Mouse (Mus musculus): ENCODE measurements around the gene Gm5150. TPM values are rescaled to one million over a fixed set of nuclear protein-coding genes. Genes with fewer than 3 reads are reported as not detected.
"Not testable (repeated sequence)": the region's sequence is repeated elsewhere in the genome, so short reads cannot be mapped to it uniquely, and the experiment has no call there.

Gene Gm5150
- not detected in 2 replicates for total RNA-seq (2012; rRNA removed)

- no peak within 1 kb of the TSS for H3K9ac ChIP-seq (ENCODE audit: insufficient read depth, low read depth, low read length, poor library complexity, severe bottlenecking)
- no peak for DNase-seq (ENCODE audit: low read depth, low spot score)
- in situ Hi-C loops (cut with MboI; ENCODE audit: low sequenced_read_pairs in 2 of 2, unreplicated experiment in 2 of 2), result no loop called here
Observed at GRCm38 (mm10) chr3:16006215-16006614, at the start of gene Gm5150. Gene Gm5150, minus strand, starts transcription at chr3:16006437.

GRCm38 (mm10) chr3:16051736-16052135 is 45.5 kb upstream of the Gm5150 start:
- not testable (repeated sequence) for H3K27ac ChIP-seq (ENCODE audit: insufficient read depth, low read depth, low read length, poor library complexity, severe bottlenecking)
- peak overlapping the region; percentile 63 to 69 for H3K4me3 ChIP-seq (ENCODE audit: insufficient read depth in 1 of 2, low read depth in 1 of 2, low read length in 2 of 2, poor library complexity in 1 of 2, severe bottlenecking in 1 of 2)
- H3K9ac ChIP-seq (ENCODE audit: insufficient read depth, low read depth, low read length, poor library complexity, severe bottlenecking), result peak overlapping the region; percentile 4

More at GRCm38 (mm10) chr3:16006215-16006614, at the start of gene Gm5150:
- Histone ChIP-seq H3K27ac (ENCODE audit: insufficient read depth, low read depth, low read length, poor library complexity, severe bottlenecking) (no peak within 1 kb of the TSS), H3K36me3 (ENCODE audit: control insufficient read depth, insufficient read depth, low read length, poor library complexity, severe bottlenecking) (no peaks in the 10 kb centered on the region), H3K4me3 (ENCODE audit: insufficient read depth in 1 of 2, low read depth in 1 of 2, low read length in 2 of 2, poor library complexity in 1 of 2, severe bottlenecking in 1 of 2) (no peak within 1 kb of the TSS), H3K4me1 (ENCODE audit: control insufficient read depth in 2 of 2, insufficient read depth in 2 of 2, low read length in 2 of 2, poor library complexity in 1 of 2) (no peaks in the 10 kb centered on the region), H3K9me3 (ENCODE audit: control insufficient read depth, insufficient read depth, low read depth, low read length) (no peaks in the 10 kb centered on the region)
- TF ChIP-seq ZC3H11A (IDR thresholded peaks at IDR 0.05; ENCODE audit: borderline replicate concordance, low read depth, low read length) (no peak), HCFC1 (IDR thresholded peaks at IDR 0.05; ENCODE audit: borderline replicate concordance, insufficient read depth, low read length) (no peak), CHD2 (IDR thresholded peaks at IDR 0.05; ENCODE audit: low read depth, low read length) (no peak), ZNF384 (IDR thresholded peaks at IDR 0.05; ENCODE audit: low read depth, low read length) (no peak), MAFK (IDR thresholded peaks at IDR 0.05; ENCODE audit: insufficient read depth, low read depth, low read length) (no peak)

DNA sequence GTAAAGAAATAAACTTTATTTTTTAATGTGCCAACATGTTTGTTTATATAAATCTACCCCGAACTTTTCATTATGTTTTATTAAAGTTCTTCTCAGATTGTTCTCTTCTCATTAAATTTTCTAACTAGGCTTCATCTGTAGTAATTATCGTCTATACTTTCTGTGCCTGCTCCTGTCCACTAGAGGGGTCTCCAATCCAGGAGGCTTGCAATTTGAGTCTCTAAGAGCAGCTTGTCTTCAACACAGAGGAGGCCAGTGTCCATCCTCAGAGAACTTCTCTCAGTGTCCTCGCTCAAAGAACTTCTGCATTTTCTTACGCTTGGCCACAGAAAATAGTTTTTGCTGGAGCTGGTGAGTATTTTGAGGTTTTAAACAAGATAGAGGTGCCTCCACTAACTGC is 41.1 kb upstream of the Gm5150 start:
- Histone ChIP-seq H3K4me3 (ENCODE audit: insufficient read depth in 1 of 2, low read depth in 1 of 2, low read length in 2 of 2, poor library complexity in 1 of 2, severe bottlenecking in 1 of 2) (no peak overlapping the region), H3K4me1 (ENCODE audit: control insufficient read depth in 2 of 2, insufficient read depth in 2 of 2, low read length in 2 of 2, poor library complexity in 1 of 2) (no peaks in the 10 kb centered on the region), H3K27ac (ENCODE audit: insufficient read depth, low read depth, low read length, poor library complexity, severe bottlenecking) (no peak overlapping the region), H3K9ac (ENCODE audit: insufficient read depth, low read depth, low read length, poor library complexity, severe bottlenecking) (no peak overlapping the region), H3K9me3 (ENCODE audit: control insufficient read depth, insufficient read depth, low read depth, low read length) (no peaks in the 10 kb centered on the region), H3K36me3 (ENCODE audit: control insufficient read depth, insufficient read depth, low read length, poor library complexity, severe bottlenecking) (no peaks in the 10 kb centered on the region)
- in situ Hi-C loops (cut with MboI; ENCODE audit: low sequenced_read_pairs in 2 of 2, unreplicated experiment in 2 of 2), result loop anchor here (25.0 kb wide), 1 partner anchor 785 kb away; no protein-coding TSS in a partner anchor
- DNase-seq (ENCODE audit: low read depth, low spot score), result no peak
- TF ChIP-seq CHD2 (IDR thresholded peaks at IDR 0.05; ENCODE audit: low read depth, low read length) (no peak), ZC3H11A (IDR thresholded peaks at IDR 0.05; ENCODE audit: borderline replicate concordance, low read depth, low read length) (0 out of 2 replicates have a peak, but pooled peaks have one; percentile 3), ZNF384 (IDR thresholded peaks at IDR 0.05; ENCODE audit: low read depth, low read length) (no peak)

More at GRCm38 (mm10) chr3:16051736-16052135, 45.5 kb upstream of the Gm5150 start:
- DNase-seq (ENCODE audit: low read depth, low spot score); H3K9me3 ChIP-seq (ENCODE audit: control insufficient read depth, insufficient read depth, low read depth, low read length); in situ Hi-C loops (cut with MboI; ENCODE audit: low sequenced_read_pairs in 2 of 2, unreplicated experiment in 2 of 2); H3K36me3 ChIP-seq (ENCODE audit: control insufficient read depth, insufficient read depth, low read length, poor library complexity, severe bottlenecking); H3K4me1 ChIP-seq (ENCODE audit: control insufficient read depth in 2 of 2, insufficient read depth in 2 of 2, low read length in 2 of 2, poor library complexity in 1 of 2): not testable (repeated sequence)

- Histone ChIP-seq H3K4me3 (ENCODE audit: insufficient read depth in 1 of 2, low read depth in 1 of 2, low read length in 2 of 2, poor library complexity in 1 of 2, severe bottlenecking in 1 of 2) (no peak overlapping the region), H3K36me3 (ENCODE audit: control insufficient read depth, insufficient read depth, low read length, poor library complexity, severe bottlenecking) (no peaks in the 10 kb centered on the region), H3K27ac (ENCODE audit: insufficient read depth, low read depth, low read length, poor library complexity, severe bottlenecking) (no peak overlapping the region), H3K9ac (ENCODE audit: insufficient read depth, low read depth, low read length, poor library complexity, severe bottlenecking) (no peak overlapping the region), H3K9me3 (ENCODE audit: control insufficient read depth, insufficient read depth, low read depth, low read length) (no peaks in the 10 kb centered on the region), H3K4me1 (ENCODE audit: control insufficient read depth in 2 of 2, insufficient read depth in 2 of 2, low read length in 2 of 2, poor library complexity in 1 of 2) (no peaks in the 10 kb centered on the region)
- in situ Hi-C loops (cut with MboI; ENCODE audit: low sequenced_read_pairs in 2 of 2, unreplicated experiment in 2 of 2), result loop anchor here (25.0 kb wide), 1 partner anchor 781 kb away; no protein-coding TSS in a partner anchor
- TF ChIP-seq ZNF384 (IDR thresholded peaks at IDR 0.05; ENCODE audit: low read depth, low read length), result no peak
- peak; percentile 65; the same call in 1 of the 2 replicates for TF ChIP-seq ZC3H11A (IDR thresholded peaks at IDR 0.05; ENCODE audit: borderline replicate concordance, low read depth, low read length)
- no peak for TF ChIP-seq CHD2 (IDR thresholded peaks at IDR 0.05; ENCODE audit: low read depth, low read length)
- no peak for TF ChIP-seq MAFK (IDR thresholded peaks at IDR 0.05; ENCODE audit: insufficient read depth, low read depth, low read length)
- no peak for DNase-seq (ENCODE audit: low read depth, low spot score)
Observed at GRCm38 (mm10) chr3:16043315-16043714, 37.1 kb upstream of the Gm5150 start.

DNA sequence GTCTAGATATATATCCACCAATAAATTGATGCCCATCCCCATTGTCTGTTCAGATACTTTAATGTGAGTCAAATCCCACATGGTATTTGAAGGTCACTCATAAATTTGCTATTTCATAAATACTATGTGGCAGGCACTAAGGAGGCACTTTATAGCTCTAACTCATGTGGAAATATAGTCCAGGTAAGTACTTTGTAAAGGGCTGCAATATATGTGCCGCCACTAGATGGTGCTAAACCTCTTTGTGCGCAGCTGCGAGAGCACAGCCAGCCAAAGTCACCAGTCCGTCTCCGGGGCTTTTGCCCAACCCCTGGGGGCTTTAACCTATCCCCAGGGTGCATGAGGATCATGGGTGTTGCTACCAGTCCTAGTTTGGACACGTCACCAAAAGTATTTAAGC is 18.8 kb upstream of the Gm5150 start:
- H3K9ac ChIP-seq (ENCODE audit: insufficient read depth, low read depth, low read length, poor library complexity, severe bottlenecking); H3K9me3 ChIP-seq (ENCODE audit: control insufficient read depth, insufficient read depth, low read depth, low read length); H3K4me1 ChIP-seq (ENCODE audit: control insufficient read depth in 2 of 2, insufficient read depth in 2 of 2, low read length in 2 of 2, poor library complexity in 1 of 2); H3K4me3 ChIP-seq (ENCODE audit: insufficient read depth in 1 of 2, low read depth in 1 of 2, low read length in 2 of 2, poor library complexity in 1 of 2, severe bottlenecking in 1 of 2); H3K27ac ChIP-seq (ENCODE audit: insufficient read depth, low read depth, low read length, poor library complexity, severe bottlenecking); DNase-seq (ENCODE audit: low read depth, low spot score); H3K36me3 ChIP-seq (ENCODE audit: control insufficient read depth, insufficient read depth, low read length, poor library complexity, severe bottlenecking): not testable (repeated sequence)
- in situ Hi-C loops (cut with MboI; ENCODE audit: low sequenced_read_pairs in 2 of 2, unreplicated experiment in 2 of 2), result loop anchor here (25.0 kb wide), 1 partner anchor 763 kb away; no protein-coding TSS in a partner anchor

Measured in ES-E14 (cell line).